Mouse (Mus musculus) olfactory bulb, adult 2 months (tissue): ENCODE data around the gene Slc25a25.

Experiments
- CTCF ChIP-seq: fragments of 200-500 bp; IDR thresholded peaks from 2 replicates; pipeline ENCODE4 v1.5.1; 2012; ENCODE audit warnings: low read depth, mild to moderate bottlenecking, low read length, moderate library complexity; ENCODE audit not compliant: insufficient read depth
- POLR2A ChIP-seq: fragments of 200-500 bp; IDR thresholded peaks from 2 replicates; pipeline ENCODE4 v1.6.1; 2012; ENCODE audit warnings: mild to moderate bottlenecking, low read depth, low read length, moderate library complexity; ENCODE audit not compliant: insufficient read depth

- no peak for TF ChIP-seq CTCF
- TF ChIP-seq POLR2A = no peak
Measured at GRCm38 (mm10) chr2:32376963-32377362, 74.3 kb downstream of the Slc25a25 start.
